Mouse (Mus musculus) embryonic facial prominence, embryonic 11.5 days (tissue): ENCODE data around the gene Gstp1. TPM values are rescaled to one million over a fixed set of nuclear protein-coding genes. Genes with fewer than 3 reads are reported as not detected.

Source experiments
- ATAC-seq: fragments of 200-750 bp; cut with Nextera tagmentation; replicated peaks from 2 replicates; pipeline ENCODE4 v1.8.0; 2017; ENCODE audit warnings: low read depth; ENCODE audit not compliant: insufficient number of reproducible peaks, low FRiP score, low TSS enrichment
- DNase-seq: peaks from one replicate; pipeline ENCODE4 v3.0.0-alpha.2; 2015; ENCODE audit warnings: low spot score
- H3K27ac ChIP-seq: fragments of 300-500 bp; sonication (generic); replicated peaks from 2 replicates; pipeline ENCODE4 v1.5.1; 2014; ENCODE audit warnings: mild to moderate bottlenecking, low read depth, low read length, control low read depth
- H3K27me3 ChIP-seq: fragments of 300-500 bp; sonication (generic); 2 replicates; pipeline ENCODE4 v1.6.1; 2014; ENCODE audit warnings: mild to moderate bottlenecking, low read length, moderate library complexity, mixed read lengths; ENCODE audit not compliant: control insufficient read depth, insufficient read depth
- H3K36me3 ChIP-seq: fragments of 300-500 bp; sonication (generic); replicated peaks from 2 replicates; pipeline ENCODE4 v1.6.1; 2014; ENCODE audit warnings: low read depth, mild to moderate bottlenecking, low read length, moderate library complexity, mixed read lengths; ENCODE audit not compliant: control insufficient read depth, insufficient read depth
- H3K4me1 ChIP-seq: fragments of 300-500 bp; sonication (generic); 2 replicates; pipeline ENCODE4 v1.6.1; 2014; ENCODE audit warnings: low read length, mixed read lengths; ENCODE audit not compliant: control insufficient read depth, insufficient read depth
- H3K4me2 ChIP-seq: fragments of 300-500 bp; sonication (generic); 2 replicates; pipeline ENCODE4 v1.6.1; 2014; ENCODE audit warnings: low read depth, mild to moderate bottlenecking, control low read depth, low read length, moderate library complexity
- H3K4me3 ChIP-seq: fragments of 300-500 bp; sonication (generic); 2 replicates; pipeline ENCODE4 v1.5.1; 2014; ENCODE audit warnings: low read depth, low read length, control low read depth
- H3K9ac ChIP-seq: fragments of 300-500 bp; sonication (generic); replicated peaks from 2 replicates; pipeline ENCODE4 v1.6.1; 2014; ENCODE audit warnings: mild to moderate bottlenecking, control low read depth, low read length
- H3K9me3 ChIP-seq: fragments of 300-500 bp; sonication (generic); replicated peaks from 2 replicates; pipeline ENCODE4 v1.6.1; 2016; ENCODE audit warnings: mild to moderate bottlenecking, low read length, inconsistent platforms, mixed read lengths; ENCODE audit not compliant: control insufficient read depth
- WGBS: fragments of 180-500 bp; shearing (Covaris S2); extraction: QIAGEN DNeasy Blood & Tissue Kit; methylation state at CpG from one replicate; pipeline ENCODE4 v1.1.7; 2014; 5-methylcytosine and 5-hydroxymethylcytosine counted together
- polyA plus RNA-seq: library from polyadenylated mRNA; unstranded; fragments of >200 nt; fragmentation: Nextera tagmentation; extraction: Ambion mirVana; gene quantifications from 2 replicates; pipeline ENCODE4 v1.2.1, GENCODE M21; 2014

Gene Gstp1
- polyA plus RNA-seq, 1 experiment from 2014 or later = 405 TPM

- Histone ChIP-seq H3K4me1 (no peaks in the 10 kb centered on the region), H3K9ac (no peak overlapping the region), H3K36me3 (no peaks in the 10 kb centered on the region), H3K4me2 (no peak overlapping the region), H3K4me3 (no peak overlapping the region), H3K9me3 (no peaks in the 10 kb centered on the region), H3K27me3 (no peaks in the 10 kb centered on the region), H3K27ac (no peak overlapping the region)
- DNase-seq (no peak), ATAC-seq (no peak)
- WGBS = 91% methylated on average over 5 of the region's 5 CpGs
These were observed 20.8 kb upstream of the Gstp1 start for GRCm38 (mm10) chr19:4058581-4058980.

- no peak overlapping the region for H3K4me3 ChIP-seq
- no peaks in the 10 kb centered on the region for H3K36me3 ChIP-seq
- H3K4me1 ChIP-seq = no peaks in the 10 kb centered on the region
- ATAC-seq (no peak), DNase-seq (no peak)
- H3K9me3 ChIP-seq = no peaks in the 10 kb centered on the region
- no peak overlapping the region for H3K9ac ChIP-seq
- H3K27me3 ChIP-seq = no peaks in the 10 kb centered on the region
- no peak overlapping the region for H3K4me2 ChIP-seq
- H3K27ac ChIP-seq = no peak overlapping the region
- WGBS = 91% methylated on average over 7 of the region's 7 CpGs
These were observed 20.2 kb upstream of the Gstp1 start for GRCm38 (mm10) chr19:4057962-4058361.

GRCm38 (mm10) chr19:4057389-4057788, 19.6 kb upstream of the Gstp1 start:
- Histone ChIP-seq H3K27me3 (no peaks in the 10 kb centered on the region), H3K36me3 (no peaks in the 10 kb centered on the region), H3K27ac (no peak overlapping the region), H3K9me3 (no peaks in the 10 kb centered on the region), H3K9ac (no peak overlapping the region), H3K4me3 (no peak overlapping the region), H3K4me1 (no peaks in the 10 kb centered on the region), H3K4me2 (no peak overlapping the region)
- WGBS = 80% methylated on average over 13 of the region's 13 CpGs
- DNase-seq (no peak), ATAC-seq (no peak)

GRCm38 (mm10) chr19:4056727-4057126, 18.9 kb upstream of the Gstp1 start:
- DNase-seq = no peak
- H3K27ac ChIP-seq = no peak overlapping the region
- H3K9me3 ChIP-seq = no peaks in the 10 kb centered on the region
- no peak overlapping the region for H3K9ac ChIP-seq
- H3K4me1 ChIP-seq = no peaks in the 10 kb centered on the region
- no peak overlapping the region for H3K4me2 ChIP-seq
- no peak for ATAC-seq
- no peaks in the 10 kb centered on the region for H3K27me3 ChIP-seq
- H3K4me3 ChIP-seq = no peak overlapping the region
- 39% methylated on average over 4 of the region's 4 CpGs for WGBS
- no peaks in the 10 kb centered on the region for H3K36me3 ChIP-seq

- Histone ChIP-seq H3K9ac (no peak overlapping the region), H3K27ac (no peak overlapping the region), H3K4me3 (no peak overlapping the region), H3K27me3 (no peaks in the 10 kb centered on the region), H3K9me3 (no peaks in the 10 kb centered on the region), H3K4me2 (no peak overlapping the region), H3K4me1 (no peaks in the 10 kb centered on the region), H3K36me3 (no peaks in the 10 kb centered on the region)
- WGBS = 60% methylated on average over 15 of the region's 15 CpGs
- DNase-seq (no peak), ATAC-seq (no peak)
These were observed 18.3 kb upstream of the Gstp1 start for GRCm38 (mm10) chr19:4055947-4056693.

GRCm38 (mm10) chr19:4055216-4055946, 17.6 kb upstream of the Gstp1 start:
- DNase-seq (no peak), ATAC-seq (no peak)
- Histone ChIP-seq H3K36me3 (no peaks in the 10 kb centered on the region), H3K27ac (no peak overlapping the region), H3K9me3 (no peaks in the 10 kb centered on the region), H3K4me1 (no peaks in the 10 kb centered on the region), H3K27me3 (no peaks in the 10 kb centered on the region), H3K4me2 (no peak overlapping the region), H3K4me3 (no peak overlapping the region), H3K9ac (no peak overlapping the region)
- WGBS = 61% methylated on average over 8 of the region's 8 CpGs

GRCm38 (mm10) chr19:4054613-4055012, 16.8 kb upstream of the Gstp1 start:
- no peaks in the 10 kb centered on the region for H3K27me3 ChIP-seq
- H3K4me1 ChIP-seq = no peaks in the 10 kb centered on the region
- no peak overlapping the region for H3K4me2 ChIP-seq
- 82% methylated on average over 5 of the region's 5 CpGs for WGBS
- no peaks in the 10 kb centered on the region for H3K9me3 ChIP-seq
- no peak overlapping the region for H3K4me3 ChIP-seq
- no peak overlapping the region for H3K9ac ChIP-seq
- ATAC-seq (no peak), DNase-seq (no peak)
- H3K36me3 ChIP-seq = no peaks in the 10 kb centered on the region
- no peak overlapping the region for H3K27ac ChIP-seq

- H3K27me3 ChIP-seq = no peaks in the 10 kb centered on the region
- no peak overlapping the region for H3K4me3 ChIP-seq
- H3K27ac ChIP-seq = no peak overlapping the region
- ATAC-seq = no peak
- H3K9me3 ChIP-seq = no peaks in the 10 kb centered on the region
- WGBS = 77% methylated on average over 5 of the region's 5 CpGs
- no peak overlapping the region for H3K9ac ChIP-seq
- H3K4me2 ChIP-seq = no peak overlapping the region
- DNase-seq = no peak
- H3K4me1 ChIP-seq = no peaks in the 10 kb centered on the region
- no peaks in the 10 kb centered on the region for H3K36me3 ChIP-seq
These were observed 14.8 kb upstream of the Gstp1 start for GRCm38 (mm10) chr19:4052516-4053030.
